Mouse (Mus musculus): ENCODE measurements around the gene Erbb2.
"Not testable (repeated sequence)": the region's sequence is repeated elsewhere in the genome, so short reads cannot be mapped to it uniquely, and the experiment has no call there.

Erbb2 gene

DNA sequence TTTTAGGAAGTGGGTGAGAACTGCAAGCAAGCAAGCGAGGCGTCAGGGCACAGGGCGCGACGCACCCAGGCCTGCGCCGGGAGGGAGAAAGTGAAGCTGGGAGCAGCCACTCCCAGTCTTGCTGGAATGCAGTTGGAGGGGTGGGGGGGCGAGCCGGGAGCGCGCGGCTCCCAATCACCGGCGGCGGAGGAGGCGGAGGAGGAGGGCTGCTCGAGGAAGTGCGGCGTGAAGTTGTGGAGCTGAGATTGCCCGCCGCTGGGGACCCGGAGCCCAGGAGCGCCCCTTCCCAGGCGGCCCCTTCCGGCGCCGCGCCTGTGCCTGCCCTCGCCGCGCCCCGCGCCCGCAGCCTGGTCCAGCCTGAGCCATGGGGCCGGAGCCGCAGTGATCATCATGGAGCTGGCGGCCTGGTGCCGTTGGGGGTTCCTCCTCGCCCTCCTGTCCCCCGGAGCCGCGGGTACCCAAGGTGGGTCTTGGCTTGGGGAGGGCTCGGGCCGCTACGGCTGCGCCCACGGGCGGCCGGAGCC lies at the start of gene Erbb2:
Gene Erbb2, plus strand, starts transcription at position 198 of the 524 bp plus-strand sequence.
- no peak for DNase-seq

DNA sequence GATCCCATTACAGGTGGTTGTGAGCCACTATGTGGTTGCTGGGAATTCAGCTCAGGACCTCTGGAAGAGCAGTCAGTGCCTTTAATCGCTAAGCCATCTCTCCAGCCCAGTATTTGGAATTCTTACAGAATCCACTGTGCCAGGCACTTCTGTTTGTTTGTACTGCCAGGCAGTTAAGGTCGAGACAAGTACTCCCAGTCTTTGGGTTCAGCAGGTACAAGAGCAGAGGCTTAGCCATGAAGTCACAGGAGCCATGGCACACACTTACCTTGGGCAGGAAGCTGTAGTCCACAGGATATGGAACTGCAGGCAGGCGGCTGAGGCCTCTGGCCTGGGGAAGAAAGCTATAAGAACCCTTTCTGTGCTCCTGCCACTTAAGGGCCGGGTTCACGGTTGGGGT lies 48.5 kb upstream of the Erbb2 start:
- no peak for DNase-seq

DNA sequence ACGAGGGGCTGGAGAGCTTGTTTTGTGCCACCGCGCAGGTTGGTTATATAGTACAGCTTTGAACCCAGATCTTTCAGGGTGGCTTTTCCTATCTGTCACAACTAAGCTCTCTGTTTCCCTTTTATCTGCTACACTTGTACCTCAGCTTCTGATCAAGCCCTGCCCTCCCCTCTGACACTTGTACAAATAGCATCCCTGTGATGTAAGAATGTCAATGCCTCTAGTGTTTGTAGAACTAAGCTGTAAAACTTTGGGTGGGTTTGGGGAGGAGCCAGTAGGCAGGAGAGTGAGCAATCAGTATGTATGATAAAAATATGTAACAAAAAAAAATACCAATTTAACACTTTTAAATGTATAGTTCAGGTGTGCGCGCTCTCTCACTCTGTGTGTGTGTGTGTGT lies 47.9 kb upstream of the Erbb2 start:
- DNase-seq = no peak

DNA sequence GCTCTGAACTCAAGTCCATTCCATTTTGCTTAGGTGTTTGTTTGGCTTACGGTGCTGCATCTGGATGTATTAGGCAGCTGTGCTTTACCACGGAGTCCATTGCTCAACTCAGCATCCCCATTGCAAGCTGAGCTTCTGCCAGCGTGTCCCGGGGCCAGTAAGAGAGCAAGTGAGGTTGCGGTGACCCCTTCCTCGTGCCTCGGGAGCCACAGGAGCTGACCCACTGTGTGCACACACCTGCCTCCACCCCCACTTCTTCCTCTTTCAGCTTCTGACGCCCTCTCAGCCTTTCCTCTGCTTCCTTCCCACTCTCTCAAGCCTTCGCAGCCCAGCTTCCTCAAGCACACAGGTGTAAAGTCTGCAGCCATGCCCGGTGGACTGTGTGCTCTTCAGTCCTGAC lies 46.0 kb upstream of the Erbb2 start:
- DNase-seq = no peak

DNA sequence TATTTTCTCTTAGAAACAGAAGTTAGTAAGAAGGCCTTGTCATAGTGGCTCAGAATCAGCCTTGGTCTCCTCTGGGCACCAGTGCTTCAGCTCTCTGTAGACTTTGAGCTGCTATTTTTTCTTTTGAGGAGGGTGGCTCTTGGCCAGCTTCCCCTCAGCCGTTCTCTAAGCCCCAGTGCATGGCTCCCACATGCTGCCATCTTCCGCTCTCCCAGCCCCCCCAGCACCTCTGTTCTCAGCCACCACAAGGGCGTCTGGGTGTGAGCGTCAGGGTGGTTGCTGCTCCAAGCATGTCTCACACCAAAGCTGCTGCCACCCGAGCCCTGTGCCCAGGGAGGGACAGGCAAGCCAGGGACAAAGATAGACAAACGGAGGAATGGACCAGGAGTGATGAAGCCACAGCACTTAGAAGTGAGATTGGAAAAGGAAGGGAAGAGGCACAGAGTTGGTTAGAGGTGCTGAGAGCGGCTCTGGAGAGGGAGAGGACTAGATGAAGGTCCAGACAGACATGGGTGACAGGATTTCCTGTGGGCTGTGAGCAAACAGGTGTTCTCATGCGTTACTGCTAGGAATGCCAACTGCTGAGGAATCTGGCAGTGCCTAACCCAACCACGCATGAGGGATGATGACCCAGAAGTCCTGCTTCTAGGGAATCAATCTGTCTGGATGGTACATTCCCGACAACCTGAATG lies 45.0 kb upstream of the Erbb2 start:
- no peak for DNase-seq

DNA sequence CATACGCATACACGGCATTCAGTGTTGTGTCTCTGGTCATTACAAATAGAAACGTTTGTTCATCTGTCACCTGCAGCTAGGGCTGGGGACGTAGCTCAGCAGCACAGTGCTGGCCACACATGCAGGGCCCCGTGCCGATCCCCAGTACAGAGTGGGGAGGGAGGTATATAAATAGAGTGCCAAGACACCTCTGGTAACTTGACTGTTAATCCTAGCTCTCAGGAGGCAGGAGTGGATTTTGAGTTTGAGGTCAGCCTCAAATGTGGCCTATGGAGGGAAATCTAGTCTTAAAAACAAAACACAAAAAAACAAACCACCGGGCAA lies 44.4 kb upstream of the Erbb2 start:
- DNase-seq = no peak

DNA sequence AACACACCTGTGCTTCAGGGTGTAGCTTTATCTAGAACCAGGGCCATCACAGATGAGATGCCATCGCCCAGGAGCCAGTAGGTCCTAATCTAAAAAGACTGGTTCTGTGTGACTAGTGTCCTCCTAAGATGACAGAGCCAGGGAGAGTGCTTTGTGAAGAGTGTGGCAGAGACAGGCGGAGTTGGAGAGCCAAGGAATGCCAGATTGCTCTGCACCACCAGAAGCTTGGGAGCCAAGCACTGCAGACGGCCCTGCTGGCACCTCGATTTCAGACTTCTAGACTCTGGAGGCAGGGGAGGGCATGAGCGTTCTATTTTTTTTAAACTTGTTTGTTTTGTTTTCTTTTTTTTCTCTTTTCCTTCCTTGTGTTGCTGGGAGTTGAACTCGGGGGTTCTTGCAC lies 42.9 kb upstream of the Erbb2 start:
- peak; percentile 73 for DNase-seq

DNA sequence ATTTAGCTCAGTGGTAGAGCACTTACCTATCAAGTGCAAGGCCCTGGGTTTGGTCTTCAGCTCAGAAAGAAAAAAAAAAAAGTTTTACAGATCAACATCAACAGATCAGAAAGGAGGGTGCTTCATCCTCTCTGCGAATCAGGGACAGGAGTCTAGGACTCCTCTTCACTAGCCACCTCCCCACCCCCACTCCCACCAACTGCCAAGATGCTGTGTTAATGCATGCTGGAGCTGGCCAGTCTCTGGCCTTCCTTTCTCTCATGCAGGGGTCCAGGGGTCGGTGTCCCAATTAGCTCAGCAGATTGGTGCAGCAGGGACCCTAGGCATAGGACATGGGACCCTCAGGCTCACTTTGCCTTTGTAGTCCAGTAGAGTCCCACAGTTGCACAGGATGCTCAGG lies 41.7 kb upstream of the Erbb2 start:
- DNase-seq = no peak

DNA sequence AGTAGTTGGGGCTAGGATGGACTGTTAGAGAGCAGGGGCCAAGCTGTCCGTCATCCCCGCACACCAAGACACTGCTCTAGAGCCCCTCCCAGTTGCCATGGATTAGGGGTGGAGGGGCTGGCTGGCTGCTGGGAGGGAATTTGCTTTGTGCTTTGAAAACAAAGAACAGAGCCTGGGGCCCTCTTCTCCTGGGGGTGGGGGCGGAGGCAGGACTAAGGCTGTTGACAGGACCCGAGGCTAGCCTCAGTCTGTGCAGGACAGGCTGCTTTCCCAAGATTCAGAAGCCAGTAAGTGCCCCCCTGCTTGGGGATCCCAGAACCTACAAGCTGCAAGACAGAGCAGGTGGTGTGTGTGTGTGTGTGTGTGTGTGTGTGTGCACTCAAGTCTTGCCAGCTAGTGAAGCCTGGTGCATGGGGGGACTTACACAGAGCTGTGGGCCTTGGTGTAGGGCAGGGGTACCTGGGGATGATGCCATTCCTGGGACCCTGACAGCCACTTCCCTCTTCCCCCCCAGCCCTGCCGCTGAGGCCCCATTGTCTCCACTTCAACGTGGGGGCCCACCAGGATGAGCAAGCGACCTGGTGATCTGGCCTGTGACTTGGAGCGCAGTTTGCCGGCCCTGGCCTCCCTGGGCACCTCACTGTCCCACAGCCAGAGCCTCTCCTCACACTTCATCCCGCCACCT lies 40.6 kb upstream of the Erbb2 start:
- DNase-seq = no peak

DNA sequence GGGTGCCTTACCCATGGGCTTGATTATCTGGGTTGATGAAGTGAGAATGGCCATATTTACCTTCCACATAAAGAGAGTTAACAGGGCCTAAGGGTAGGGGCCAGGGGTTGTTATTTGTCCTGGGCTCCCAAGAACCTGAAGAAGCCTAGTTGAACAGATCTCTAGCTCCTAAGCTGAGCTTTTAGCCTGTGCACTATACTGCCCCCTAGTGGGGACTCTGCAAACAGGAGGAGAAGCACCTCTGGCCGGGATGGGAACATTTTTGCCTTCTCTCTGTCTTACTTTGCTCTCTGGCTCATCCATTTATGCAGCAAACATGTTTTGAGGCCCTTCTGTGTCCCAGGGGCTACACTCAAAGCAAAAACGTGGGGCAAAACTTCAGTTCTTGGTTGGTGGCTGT lies 39.9 kb upstream of the Erbb2 start:
- DNase-seq = no peak

DNA sequence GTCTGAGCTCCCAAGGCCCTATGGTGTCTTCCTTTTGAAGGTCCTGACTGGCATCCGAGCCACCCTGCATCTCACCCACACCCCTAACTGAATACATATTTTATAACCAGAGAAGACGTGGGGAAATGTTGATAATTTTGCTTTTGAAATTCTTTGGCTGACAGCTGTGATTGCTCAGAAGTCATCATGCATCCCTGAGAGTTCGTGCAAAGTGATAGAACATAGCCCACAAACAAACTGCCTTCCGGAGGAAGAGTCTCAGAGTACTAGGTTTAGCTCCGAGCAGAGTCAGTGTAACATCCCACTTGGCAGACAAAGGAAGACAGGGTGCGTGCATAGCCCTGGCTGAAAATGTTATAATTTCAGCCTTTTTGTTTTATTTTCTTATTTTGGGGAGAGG lies 39.0 kb upstream of the Erbb2 start:
- DNase-seq = no peak

DNA sequence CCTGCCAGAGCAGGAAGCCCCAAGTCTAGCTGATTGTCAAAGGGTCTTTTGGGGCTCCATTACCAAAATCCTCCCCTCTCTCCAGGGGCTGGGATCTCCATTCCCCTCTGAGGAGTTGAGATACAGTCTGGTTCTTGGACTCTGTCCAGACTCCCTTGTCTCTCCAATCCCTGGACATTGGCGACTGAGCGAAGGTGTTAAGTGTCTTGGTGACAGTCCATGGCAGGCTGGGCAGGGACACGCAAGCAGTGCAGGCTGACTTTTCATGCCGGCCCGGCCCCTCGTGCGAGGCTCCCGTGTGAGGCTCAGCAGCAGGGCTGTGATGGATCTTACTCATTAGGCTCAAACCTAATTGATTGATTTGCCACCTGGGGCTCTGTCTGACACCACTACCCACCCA lies 38.0 kb upstream of the Erbb2 start:
- no peak for DNase-seq

DNA sequence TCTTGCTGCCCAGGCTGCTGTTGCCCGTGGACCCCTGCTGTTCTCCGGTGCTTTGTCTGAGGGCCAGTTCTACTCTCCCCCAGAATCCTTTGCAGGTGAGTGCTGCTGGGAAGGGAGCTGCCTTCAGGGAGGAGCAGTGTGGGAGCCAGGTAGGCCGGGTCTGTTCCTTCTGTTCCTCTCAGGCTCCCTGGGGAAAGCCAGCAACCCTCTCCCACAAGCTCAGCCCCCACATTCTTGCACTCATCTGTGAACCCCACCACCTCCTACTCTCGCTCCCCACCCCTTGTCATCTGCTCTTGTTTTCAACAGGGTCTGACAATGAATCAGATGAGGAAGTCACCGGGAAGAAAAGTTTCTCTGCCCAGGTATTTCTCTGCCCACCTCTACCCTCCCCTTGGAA lies 35.5 kb upstream of the Erbb2 start:
- DNase-seq = no peak

DNA sequence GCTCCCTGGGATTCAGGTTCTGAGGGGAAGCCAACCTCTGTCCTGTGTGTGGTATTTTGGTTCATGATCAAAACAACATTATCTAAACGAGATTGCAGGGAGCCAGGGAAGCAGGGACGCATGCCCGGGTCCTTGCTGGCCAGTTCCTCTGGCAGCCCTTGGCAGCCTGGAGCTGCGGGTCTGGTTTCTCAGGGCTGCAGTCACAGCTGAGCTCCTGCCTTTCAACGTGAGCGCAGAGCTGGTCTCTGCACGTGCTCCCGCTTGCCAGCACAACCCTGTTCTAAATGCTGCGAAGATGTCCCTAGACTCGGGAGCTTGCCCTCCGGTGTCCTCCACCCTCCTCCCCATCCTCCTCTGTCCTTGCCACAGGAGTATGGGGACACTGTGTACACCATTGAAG lies 34.5 kb upstream of the Erbb2 start:
- no peak for DNase-seq

DNA sequence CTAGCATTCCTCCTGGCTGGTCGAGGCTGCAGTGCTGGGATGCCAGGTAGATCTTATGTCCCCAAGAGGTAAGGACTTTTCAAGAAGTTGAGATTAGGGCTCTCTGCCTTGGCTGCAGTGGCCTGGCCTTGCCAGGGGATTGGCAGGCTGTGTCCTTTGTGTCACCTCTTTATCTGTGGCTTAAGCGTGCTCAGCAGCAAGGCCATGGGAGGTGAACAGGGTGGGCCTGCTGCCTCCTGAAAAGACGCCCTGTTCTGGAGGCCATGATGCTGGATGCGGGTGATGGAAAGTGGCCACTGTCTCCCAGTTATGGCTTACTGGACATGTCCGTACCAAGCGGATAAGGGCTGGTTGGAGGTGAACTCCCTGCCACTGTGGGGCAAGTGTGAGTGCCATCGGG lies 32.9 kb upstream of the Erbb2 start:
- DNase-seq = no peak

DNA sequence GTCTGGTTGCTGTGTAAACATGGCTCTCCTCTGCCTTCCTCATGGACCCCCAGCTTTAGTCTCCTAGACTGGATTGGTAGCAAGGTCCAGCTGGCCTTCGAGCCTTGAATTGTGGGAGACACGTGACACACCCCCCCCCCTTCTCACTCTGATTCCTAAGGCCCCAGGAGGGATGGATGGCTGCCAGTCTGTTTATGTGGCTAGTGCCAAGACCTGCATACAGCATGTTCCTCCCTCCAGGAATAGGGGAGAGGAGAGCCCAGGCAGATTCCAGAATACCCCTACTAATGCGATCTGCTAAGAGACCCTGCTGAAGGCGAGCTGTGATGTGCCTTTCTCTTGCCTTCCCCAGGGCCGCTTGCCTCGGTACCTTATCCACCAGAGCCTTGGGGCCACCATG lies 32.2 kb upstream of the Erbb2 start:
- peak; percentile 74 for DNase-seq

DNA sequence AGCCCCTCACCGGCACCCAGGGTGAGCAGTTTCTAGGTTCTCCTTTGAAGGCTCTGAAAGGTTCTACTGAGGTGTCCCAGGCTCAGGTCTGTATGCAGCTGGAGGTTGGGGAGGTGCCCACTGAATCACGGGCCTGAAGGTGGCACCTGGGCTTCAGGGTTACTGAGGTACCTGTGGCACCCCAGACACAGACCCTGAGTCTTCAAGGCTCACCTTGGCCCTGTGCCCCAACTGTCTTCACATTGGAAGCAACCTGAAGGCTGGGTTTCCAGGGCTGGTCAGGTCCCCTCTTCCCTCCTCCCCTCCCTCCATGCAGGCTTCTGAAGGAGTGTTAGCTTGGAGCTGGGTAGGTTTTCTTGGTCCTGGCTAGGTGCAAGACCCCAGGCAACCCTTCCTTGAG lies 30.6 kb upstream of the Erbb2 start:
- peak; percentile 51 for DNase-seq

DNA sequence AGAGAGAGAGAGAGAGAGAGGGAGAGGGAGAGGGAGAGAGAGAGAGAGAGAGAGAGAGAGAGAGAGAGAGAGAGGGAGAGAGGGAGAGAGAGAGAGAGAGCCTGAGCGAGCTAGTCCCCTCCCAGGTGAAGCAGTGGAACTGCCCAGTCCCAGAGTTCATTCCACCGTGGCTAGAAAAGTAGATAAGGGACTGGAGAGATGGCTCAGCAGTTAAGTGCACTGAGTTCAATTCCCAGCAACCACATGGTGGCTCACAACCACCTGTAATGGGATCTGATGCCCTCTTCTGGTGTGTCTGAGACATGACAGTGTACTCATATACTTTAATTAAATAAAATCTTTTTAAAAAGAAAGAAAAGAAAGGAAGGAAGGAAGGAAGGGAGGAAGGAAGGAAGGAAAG lies 29.9 kb upstream of the Erbb2 start:
- DNase-seq = not testable (repeated sequence)

DNA sequence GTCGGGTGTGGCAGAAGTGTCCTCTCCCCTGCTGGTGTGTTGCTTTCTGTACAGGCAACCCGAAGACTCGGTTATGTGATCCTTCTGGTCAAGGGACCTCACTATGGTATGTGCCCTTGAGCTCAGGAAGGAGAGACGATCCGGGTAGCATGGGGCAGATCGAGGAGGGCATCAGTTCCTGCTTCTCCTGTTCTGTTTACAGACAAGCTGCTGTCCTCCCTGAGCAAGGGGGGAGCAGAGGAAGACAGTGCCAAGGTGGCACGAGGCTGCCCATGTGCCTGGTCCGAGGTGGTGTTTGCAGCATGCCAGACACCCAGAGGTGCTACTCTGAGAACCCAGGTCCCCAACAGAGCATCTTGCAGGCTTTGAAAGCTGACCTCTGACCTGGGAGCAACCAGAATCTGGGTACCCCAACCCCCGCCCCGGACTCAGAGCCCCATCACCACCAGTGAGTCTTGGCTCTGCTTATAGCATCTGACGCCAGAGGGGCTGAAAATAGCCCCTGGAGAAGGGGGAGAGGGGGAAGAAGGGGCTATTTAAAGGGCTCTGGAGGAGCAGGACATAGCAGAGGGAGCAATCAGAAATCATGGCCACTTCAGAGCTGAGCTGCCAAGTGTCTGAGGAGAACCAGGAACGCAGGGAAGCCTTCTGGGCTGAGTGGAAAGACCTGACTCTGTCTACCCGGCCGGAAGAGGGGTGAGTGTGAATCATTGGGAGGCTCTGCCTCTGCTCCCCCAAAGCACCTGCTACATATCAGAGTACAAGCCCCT lies 28.8 kb upstream of the Erbb2 start, which contains the start of gene Tcap:
Gene Tcap, plus strand, starts transcription at position 551 of the 770 bp plus-strand sequence.
- DNase-seq = peak; percentile 87

DNA sequence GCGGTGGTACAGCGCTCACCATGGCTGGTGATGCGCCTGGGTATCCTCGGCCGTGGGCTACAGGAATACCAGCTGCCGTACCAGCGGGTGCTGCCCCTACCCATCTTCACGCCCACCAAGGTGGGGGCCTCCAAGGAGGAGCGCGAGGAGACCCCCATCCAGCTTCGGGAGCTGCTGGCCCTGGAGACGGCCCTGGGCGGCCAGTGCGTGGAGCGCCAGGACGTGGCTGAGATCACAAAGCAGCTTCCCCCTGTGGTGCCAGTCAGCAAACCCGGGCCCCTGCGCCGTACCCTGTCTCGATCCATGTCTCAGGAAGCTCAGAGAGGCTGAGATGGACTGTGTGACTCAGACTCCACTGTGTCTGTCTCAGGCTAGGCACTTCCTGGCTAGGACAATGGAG lies 28.1 kb upstream of the Erbb2 start:
- DNase-seq = peak; percentile 52

DNA sequence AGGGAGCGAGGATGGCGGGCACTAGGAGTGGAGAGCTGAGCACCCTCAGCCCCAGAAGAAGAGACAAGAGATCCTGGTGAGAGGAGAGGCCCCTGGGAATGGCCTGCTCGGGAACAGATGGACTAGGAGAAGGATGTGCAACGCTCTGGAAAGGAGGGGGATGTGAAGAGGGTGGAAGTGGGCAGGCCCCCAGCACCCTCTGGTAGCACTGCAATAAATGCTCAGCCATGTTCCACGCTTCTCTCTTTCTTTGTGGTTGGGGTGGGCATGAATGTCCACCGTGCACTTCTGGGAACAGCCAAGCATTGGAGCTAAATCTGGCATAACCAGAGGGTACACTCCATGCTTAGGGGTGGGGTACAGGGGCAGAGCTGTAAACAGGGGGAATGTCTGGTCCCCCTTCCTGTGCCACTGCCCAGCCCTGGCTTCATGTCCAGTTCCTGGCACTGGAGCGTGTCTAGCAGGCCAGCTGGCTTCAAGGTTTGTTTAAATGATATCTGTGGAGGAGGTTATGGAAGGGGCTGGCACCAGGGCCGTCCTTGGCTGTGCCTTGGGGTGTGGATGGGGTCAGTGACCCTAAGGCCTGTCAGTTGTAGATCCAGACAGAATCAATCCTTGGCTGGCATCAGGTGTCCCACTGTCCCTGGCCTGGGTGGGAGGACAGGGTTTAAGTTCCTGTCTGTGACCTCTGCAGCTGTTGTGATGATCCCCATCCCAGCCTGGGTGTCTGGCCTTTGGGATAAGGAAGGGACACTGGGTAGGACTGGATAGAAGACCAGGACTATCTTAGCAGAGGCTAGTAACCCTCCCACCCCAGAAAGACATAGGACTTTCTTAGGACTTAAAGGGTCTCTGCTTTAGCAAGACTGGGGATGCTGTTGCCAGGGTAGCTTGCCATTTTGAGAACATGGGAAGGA lies 27.3 kb upstream of the Erbb2 start:
- DNase-seq = no peak

DNA sequence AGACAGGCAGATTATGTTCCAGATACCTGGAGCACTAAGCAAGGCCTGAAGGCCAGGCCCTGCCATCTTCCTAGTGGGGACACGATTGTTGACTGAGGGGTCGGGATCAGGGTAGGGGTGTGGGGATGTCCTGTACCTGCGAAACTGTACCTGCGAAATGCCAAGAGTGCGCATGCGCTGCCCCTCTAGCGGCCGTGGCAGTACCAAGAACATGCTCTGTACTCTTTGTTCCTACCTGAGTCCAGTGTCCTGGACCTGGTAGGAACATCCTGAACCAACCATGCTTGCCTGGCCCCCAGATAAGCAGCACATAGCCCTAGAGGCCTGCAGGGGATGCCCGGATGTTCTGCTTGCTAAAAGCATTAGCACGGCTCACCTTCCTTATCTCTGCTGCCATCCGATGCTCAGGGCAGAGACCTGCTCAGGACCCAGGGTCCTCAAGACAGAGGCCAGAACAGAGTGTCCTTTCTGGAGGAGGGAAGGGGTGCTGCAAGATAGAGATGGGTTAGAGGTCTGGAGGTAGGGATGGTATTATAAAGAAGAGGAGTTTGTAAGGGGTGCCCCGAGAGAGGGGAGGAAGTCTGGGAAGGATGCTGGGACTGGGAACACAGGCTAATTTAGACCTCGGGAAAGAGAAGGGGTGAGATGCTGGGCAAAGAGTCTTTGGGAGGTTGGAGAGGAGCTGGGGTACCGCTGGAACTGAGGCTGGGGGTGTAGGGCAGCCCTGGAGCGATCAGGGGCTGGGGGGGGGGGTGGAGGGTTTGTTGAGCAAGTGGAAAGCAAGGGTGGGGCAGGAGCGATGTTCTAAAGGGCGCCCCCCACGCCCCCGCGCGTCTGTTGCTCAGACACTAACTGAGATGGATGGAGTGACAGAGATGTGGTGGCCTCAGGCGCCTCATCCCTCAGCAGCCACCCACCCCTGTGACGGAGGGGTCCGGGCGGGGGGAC lies 26.4 kb upstream of the Erbb2 start, which contains the start of gene Pnmt:
Gene Pnmt, plus strand, starts transcription at position 813 of the 948 bp plus-strand sequence.
- peak; percentile 34 for DNase-seq

Data from cerebellum, adult 11-12 months (tissue).